Mouse (Mus musculus) liver, postnatal 0 days (tissue): Measurements from ENCODE around the gene Tlk2.

Experiments
- CTCF ChIP-seq: sonication (generic); IDR thresholded peaks from 2 replicates; pipeline ENCODE4 v1.5.1; 2016; ENCODE audit warnings: antibody characterized with exemption, low read depth
- EP300 ChIP-seq: IDR thresholded peaks from 2 replicates; pipeline ENCODE4 v1.6.1; 2016; ENCODE audit warnings: antibody characterized with exemption, low read depth, mild to moderate bottlenecking

- TF ChIP-seq CTCF = no peak
- no peak for TF ChIP-seq EP300
These were observed 31.4 kb downstream of the Tlk2 start for GRCm38 (mm10) chr11:105210007-105210406.
